Mouse (Mus musculus): ENCODE results near the gene Zfp57. TPM values are rescaled to one million over a fixed set of nuclear protein-coding genes. Genes with fewer than 3 reads are reported as not detected.

Zfp57 gene
- total and polyA plus RNA-seq, 2 experiments from 2014 or later, result 9.2 to 12.5 TPM

DNA sequence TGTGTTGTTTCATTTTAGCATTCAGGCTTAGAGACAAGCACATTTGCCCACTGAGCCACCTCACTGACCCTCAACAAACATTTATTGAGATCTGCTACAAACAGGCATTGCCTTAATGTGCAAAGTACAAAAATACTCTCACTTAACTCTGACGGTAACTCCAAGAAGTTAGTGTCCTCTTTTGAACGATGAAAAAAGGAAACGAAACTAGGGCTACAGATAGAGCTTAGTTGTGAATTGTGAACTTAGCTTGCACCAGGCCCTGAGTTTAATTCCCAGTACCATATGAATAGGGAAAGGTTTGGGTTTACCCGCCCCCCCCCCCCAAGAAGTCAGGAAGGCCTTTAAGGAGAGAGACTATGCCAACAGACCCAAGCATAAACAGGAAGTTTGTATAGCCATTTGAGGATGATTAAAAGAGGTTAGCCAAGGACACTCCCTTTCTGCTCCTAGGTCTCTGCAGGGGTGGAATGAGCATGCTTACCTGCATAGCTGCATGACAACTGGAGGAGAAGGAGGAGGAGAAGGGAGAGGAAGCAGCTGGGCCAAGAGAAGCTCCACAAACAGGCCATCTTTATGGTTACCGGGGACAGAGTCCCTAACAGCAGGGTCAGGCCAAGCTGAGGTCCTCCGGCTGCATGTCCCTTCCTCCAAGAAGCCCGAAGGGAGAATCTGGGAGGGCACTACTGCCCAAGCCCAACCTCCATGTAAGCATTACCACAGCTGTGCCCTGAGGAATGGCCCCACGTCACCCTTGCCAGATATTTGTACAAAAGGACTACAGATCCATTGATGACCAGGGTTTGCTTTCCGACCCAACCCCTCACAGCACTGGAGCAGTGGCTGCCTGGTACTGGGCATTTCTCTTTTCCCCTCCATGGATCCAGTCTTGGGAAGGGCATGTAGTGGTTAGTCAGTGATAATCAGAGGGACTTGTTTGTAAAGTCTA, 21.9 kb downstream of the Zfp57 start, which contains the start of gene Mog:
Mog (minus strand) TSS at position 771 of the 949 bp plus-strand sequence.
- no peak for ATAC-seq (ENCODE audit: insufficient read depth, low read depth)
- Histone ChIP-seq H3K9ac (replicated peaks; ENCODE audit: low read depth, low read length) (no peak within 1 kb of the TSS), H3K36me3 (replicated peaks; ENCODE audit: control insufficient read depth, insufficient read depth, low read length) (no peaks in the 10 kb centered on the region), H3K9me3 (replicated peaks; ENCODE audit: control insufficient read depth, low read length) (no peaks in the 10 kb centered on the region), H3K4me1 (ENCODE audit: control insufficient read depth, insufficient read depth) (no peaks in the 10 kb centered on the region), H3K27me3 (ENCODE audit: control insufficient read depth, insufficient read depth, low read length) (no peaks in the 10 kb centered on the region), H3K4me3 (ENCODE audit: low read depth, low read length) (no peak within 1 kb of the TSS), H3K4me2 (ENCODE audit: low read depth, low read length) (no peak within 1 kb of the TSS), H3K27ac (ENCODE audit: low read depth) (no peak within 1 kb of the TSS)
- TF ChIP-seq EP300 (IDR thresholded peaks at IDR 0.05; ENCODE audit: low read depth) (no peak), CTCF (IDR thresholded peaks at IDR 0.05; ENCODE audit: low read depth) (no peak)
- DNase-seq (ENCODE audit: low spot score), result no peak
- WGBS, result 67% methylated on average over 9 of the region's 9 CpGs

DNA sequence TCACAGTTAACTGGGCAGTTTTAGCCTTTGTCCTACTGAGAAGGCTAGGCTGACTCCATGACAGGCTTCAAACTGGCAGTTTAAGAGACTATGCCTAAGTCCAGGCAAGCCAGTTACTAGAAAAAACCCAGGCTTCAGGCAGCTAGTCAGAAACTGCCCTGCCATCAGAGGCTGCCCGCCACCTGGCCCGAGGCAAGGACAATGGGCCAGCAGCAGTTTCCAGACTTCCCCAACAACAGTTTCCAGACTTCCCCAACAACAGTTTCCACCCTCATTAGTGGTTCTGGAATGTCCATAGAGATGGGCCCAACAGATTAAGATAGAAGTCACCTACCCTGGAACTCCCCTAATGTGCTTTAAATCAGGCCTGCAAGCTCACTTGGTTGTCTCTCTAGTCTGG, 25.5 kb downstream of the Zfp57 start:
- WGBS, result 83% methylated on average over 2 of the region's 2 CpGs

DNA sequence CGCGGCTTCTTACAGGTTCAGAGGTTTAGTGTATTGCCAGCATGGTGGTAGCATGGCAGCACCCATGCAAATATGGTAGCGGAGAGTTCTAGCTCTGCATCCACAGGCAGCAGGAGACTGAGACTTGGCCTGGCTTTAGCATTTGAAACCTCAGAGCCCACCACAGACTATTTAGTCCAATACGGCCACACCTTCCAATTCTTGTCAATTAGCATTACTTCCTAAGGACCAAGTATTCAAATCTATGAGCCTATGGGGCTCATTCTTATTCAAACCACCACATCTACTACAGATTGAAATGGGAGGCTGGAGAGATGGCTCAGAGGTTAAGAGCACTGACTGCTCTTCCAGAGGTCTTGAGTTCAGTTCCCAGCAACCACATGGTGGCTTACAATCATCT, 26.5 kb downstream of the Zfp57 start:
- WGBS, result 96% methylated on average over 4 of the region's 4 CpGs
- H3K4me2 ChIP-seq (ENCODE audit: low read depth, low read length), result no peak overlapping the region
- no peak for ATAC-seq (ENCODE audit: insufficient read depth, low read depth)

More for the DNA sequence above, 25.5 kb downstream of the Zfp57 start:
- Histone ChIP-seq H3K27me3 (ENCODE audit: control insufficient read depth, insufficient read depth, low read length) (no peaks in the 10 kb centered on the region), H3K9me3 (replicated peaks; ENCODE audit: control insufficient read depth, low read length) (no peaks in the 10 kb centered on the region), H3K4me3 (ENCODE audit: low read depth, low read length) (no peak overlapping the region), H3K9ac (replicated peaks; ENCODE audit: low read depth, low read length) (no peak overlapping the region), H3K4me2 (ENCODE audit: low read depth, low read length) (no peak overlapping the region), H3K27ac (ENCODE audit: low read depth) (no peak overlapping the region), H3K36me3 (replicated peaks; ENCODE audit: control insufficient read depth, insufficient read depth, low read length) (no peaks in the 10 kb centered on the region), H3K4me1 (ENCODE audit: control insufficient read depth, insufficient read depth) (no peaks in the 10 kb centered on the region)
- no peak for DNase-seq (ENCODE audit: low spot score)
- ATAC-seq (ENCODE audit: insufficient read depth, low read depth), result no peak
- TF ChIP-seq CTCF (IDR thresholded peaks at IDR 0.05; ENCODE audit: low read depth) (no peak), EP300 (IDR thresholded peaks at IDR 0.05; ENCODE audit: low read depth) (no peak)

DNA sequence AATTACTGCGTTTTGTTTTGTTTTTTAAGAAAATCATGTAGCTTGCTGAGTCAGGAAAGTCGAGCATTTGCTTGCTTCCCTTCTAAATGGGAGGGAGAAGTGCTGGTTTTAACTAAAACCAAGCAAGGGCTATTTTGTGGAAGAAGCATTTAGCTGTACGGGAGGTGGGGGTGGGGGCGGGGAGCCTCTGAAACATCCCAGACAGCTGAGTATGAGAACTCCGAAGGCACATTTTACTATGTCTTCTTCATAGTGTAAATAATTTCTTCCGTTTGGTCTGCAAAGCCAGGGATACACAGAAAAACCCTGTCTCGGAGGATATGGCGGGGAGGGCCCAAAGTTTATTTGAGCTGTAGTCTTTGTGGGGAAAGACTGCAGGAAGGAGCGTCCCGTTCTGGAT, 27.2 kb downstream of the Zfp57 start:
- Histone ChIP-seq H3K9ac (replicated peaks; ENCODE audit: low read depth, low read length) (no peak overlapping the region), H3K36me3 (replicated peaks; ENCODE audit: control insufficient read depth, insufficient read depth, low read length) (no peaks in the 10 kb centered on the region), H3K4me3 (ENCODE audit: low read depth, low read length) (peak overlapping the region; percentile 58), H3K27me3 (ENCODE audit: control insufficient read depth, insufficient read depth, low read length) (no peaks in the 10 kb centered on the region), H3K27ac (ENCODE audit: low read depth) (peak overlapping the region; percentile 68), H3K9me3 (replicated peaks; ENCODE audit: control insufficient read depth, low read length) (no peaks in the 10 kb centered on the region), H3K4me1 (ENCODE audit: control insufficient read depth, insufficient read depth) (no peaks in the 10 kb centered on the region), H3K4me2 (ENCODE audit: low read depth, low read length) (peak overlapping the region; percentile 61)
- DNase-seq (ENCODE audit: low spot score) (no peak), ATAC-seq (ENCODE audit: insufficient read depth, low read depth) (no peak)
- no peak for TF ChIP-seq CTCF (IDR thresholded peaks at IDR 0.05; ENCODE audit: low read depth)
- 7% methylated on average over 10 of the region's 10 CpGs for WGBS

More for the DNA sequence above, 26.5 kb downstream of the Zfp57 start:
- no peak overlapping the region for H3K4me3 ChIP-seq (ENCODE audit: low read depth, low read length)
- TF ChIP-seq EP300 (IDR thresholded peaks at IDR 0.05; ENCODE audit: low read depth) (no peak), CTCF (IDR thresholded peaks at IDR 0.05; ENCODE audit: low read depth) (no peak)
- no peak overlapping the region for H3K9ac ChIP-seq (replicated peaks; ENCODE audit: low read depth, low read length)
- H3K9me3 ChIP-seq (replicated peaks; ENCODE audit: control insufficient read depth, low read length), result no peaks in the 10 kb centered on the region
- no peaks in the 10 kb centered on the region for H3K27me3 ChIP-seq (ENCODE audit: control insufficient read depth, insufficient read depth, low read length)
- no peak overlapping the region for H3K27ac ChIP-seq (ENCODE audit: low read depth)
- H3K36me3 ChIP-seq (replicated peaks; ENCODE audit: control insufficient read depth, insufficient read depth, low read length), result no peaks in the 10 kb centered on the region
- no peaks in the 10 kb centered on the region for H3K4me1 ChIP-seq (ENCODE audit: control insufficient read depth, insufficient read depth)
- no peak for DNase-seq (ENCODE audit: low spot score)

GRCm38 (mm10) chr17:37028683-37029120, 27.7 kb downstream of the Zfp57 start:
- Histone ChIP-seq H3K27me3 (ENCODE audit: control insufficient read depth, insufficient read depth, low read length) (no peaks in the 10 kb centered on the region), H3K36me3 (replicated peaks; ENCODE audit: control insufficient read depth, insufficient read depth, low read length) (no peaks in the 10 kb centered on the region), H3K9ac (replicated peaks; ENCODE audit: low read depth, low read length) (no peak overlapping the region; the same call in 1 of the 2 replicates), H3K4me2 (ENCODE audit: low read depth, low read length) (peak overlapping the region; percentile 61), H3K4me1 (ENCODE audit: control insufficient read depth, insufficient read depth) (no peaks in the 10 kb centered on the region), H3K4me3 (ENCODE audit: low read depth, low read length) (peak overlapping the region; percentile 58), H3K9me3 (replicated peaks; ENCODE audit: control insufficient read depth, low read length) (no peaks in the 10 kb centered on the region), H3K27ac (ENCODE audit: low read depth) (peak overlapping the region; percentile 68)
- WGBS, result 1% methylated on average over 14 of the region's 14 CpGs
- DNase-seq (ENCODE audit: low spot score) (peak; percentile 94), ATAC-seq (ENCODE audit: insufficient read depth, low read depth) (peak; percentile 99)
- TF ChIP-seq CTCF (IDR thresholded peaks at IDR 0.05; ENCODE audit: low read depth) (no peak), EP300 (IDR thresholded peaks at IDR 0.05; ENCODE audit: low read depth) (no peak)

All from heart, postnatal 0 days (tissue).